Mouse (Mus musculus) megakaryocyte, embryonic 14.5 days (primary cell): ENCODE measurements around the gene Vpreb3.

ENCODE experiments used
- FLI1 ChIP-seq: IDR thresholded peaks from 2 replicates; pipeline ENCODE4 v1.6.1; 2012; ENCODE audit warnings: low read length, inconsistent platforms, mixed read lengths
- GATA1 ChIP-seq: IDR thresholded peaks from 3 replicates; pipeline ENCODE4 v1.6.1; 2012; ENCODE audit warnings: mixed read lengths, low read length, inconsistent platforms, borderline replicate concordance

DNA sequence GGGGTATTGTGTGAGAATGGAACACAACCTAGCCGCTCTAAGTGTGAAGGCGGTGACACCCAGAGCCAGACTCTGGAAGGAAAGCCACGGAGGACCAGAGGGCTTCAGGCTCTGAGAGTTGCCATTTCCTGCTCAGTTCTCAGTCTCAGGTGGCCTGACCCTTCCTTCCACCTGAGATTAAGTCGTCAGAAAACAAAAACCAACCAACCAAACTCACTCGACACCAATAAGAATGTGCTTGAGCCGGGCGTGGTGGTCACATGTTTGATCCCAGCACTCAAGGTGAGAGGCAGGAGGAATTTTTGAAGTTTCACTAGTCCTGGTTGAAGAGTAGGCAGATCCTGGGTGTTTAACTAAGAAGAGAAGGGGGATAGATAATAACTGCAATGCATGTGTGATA, 3.0 kb downstream of the Vpreb3 start:
- no peak for TF ChIP-seq GATA1
- TF ChIP-seq FLI1 = no peak
